Mouse (Mus musculus): Measurements from ENCODE around the gene Nudt3. TPM values are rescaled to one million over a fixed set of nuclear protein-coding genes. Genes with fewer than 3 reads are reported as not detected.

Gene Nudt3
- 273 and 295 TPM in 2 replicates for polyA plus RNA-seq (2015; fragmentation: Nextera tagmentation; extraction: Ambion mirVana)

- Histone ChIP-seq H3K9me3 (no peaks in the 10 kb centered on the region), H3K27me3 (no peaks in the 10 kb centered on the region), H3K9ac (replicated peaks) (peak within 1 kb of the TSS; percentile 97), H3K4me1 (peaks cover 48% of the 10 kb centered on the region), H3K27ac (replicated peaks) (peak within 1 kb of the TSS; percentile 96), H3K36me3 (no peaks in the 10 kb centered on the region), H3K4me2 (replicated peaks) (peak within 1 kb of the TSS; percentile 79), H3K4me3 (peak within 1 kb of the TSS; percentile 95)
- peak; percentile 88 for ATAC-seq (replicated peaks)
- 9% methylated on average over 91 of the region's 91 CpGs for WGBS
These were observed at the start of gene Nudt3 for GRCm38 (mm10) chr17:27623360-27624326. Nudt3 (minus strand) TSS chr17:27623495.

DNA sequence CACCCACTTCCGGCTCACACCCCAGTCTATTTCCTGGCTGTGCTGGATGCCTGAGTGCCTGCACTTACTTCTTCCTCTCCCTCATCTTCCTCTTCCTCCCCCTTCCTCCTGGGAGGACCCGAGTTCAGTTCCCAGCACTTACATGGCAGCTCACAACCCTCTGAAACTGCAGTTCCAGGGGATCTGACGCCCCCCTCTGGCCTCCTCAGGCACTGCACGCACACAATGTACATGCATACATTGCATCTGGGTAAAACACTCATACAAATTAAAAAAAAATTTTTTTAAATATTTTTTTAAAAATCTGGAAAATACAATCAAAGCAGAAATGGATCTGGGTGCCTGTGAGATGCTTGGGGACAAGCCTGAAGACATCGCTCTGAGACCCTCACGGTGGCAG is 48.4 kb upstream of the Nudt3 start:
- H3K4me2 ChIP-seq (replicated peaks): no peak overlapping the region
- no peak overlapping the region for H3K9ac ChIP-seq (replicated peaks)
- 85% methylated on average over 6 of the region's 6 CpGs for WGBS
- no peaks in the 10 kb centered on the region for H3K27me3 ChIP-seq
- H3K27ac ChIP-seq (replicated peaks): no peak overlapping the region
- ATAC-seq (replicated peaks): no peak
- no peaks in the 10 kb centered on the region for H3K36me3 ChIP-seq
- no peaks in the 10 kb centered on the region for H3K9me3 ChIP-seq
- no peak overlapping the region for H3K4me3 ChIP-seq
- H3K4me1 ChIP-seq: peaks cover 14% of the 10 kb centered on the region

DNA sequence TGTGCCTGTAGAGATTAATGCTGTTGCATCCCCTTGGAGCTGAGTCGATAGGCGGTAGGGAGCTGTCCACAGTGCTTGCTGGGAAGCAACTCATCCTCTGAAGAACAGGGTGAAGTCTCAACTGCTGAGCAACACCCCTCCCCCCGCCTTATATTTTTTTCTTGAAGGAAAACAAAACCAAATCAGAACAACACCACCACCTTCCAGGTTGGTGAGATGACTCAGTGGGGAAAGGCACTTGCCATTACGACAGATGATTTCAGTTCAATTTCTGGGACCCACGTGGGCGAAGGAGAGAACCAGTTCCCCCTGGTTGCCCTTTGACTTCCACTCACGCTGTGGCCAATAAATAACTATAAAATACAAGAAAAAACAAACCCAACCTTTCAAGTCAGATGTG is 35.5 kb upstream of the Nudt3 start:
- peaks cover 22% of the 10 kb centered on the region for H3K4me1 ChIP-seq
- H3K27ac ChIP-seq (replicated peaks): no peak overlapping the region
- H3K9me3 ChIP-seq: no peaks in the 10 kb centered on the region
- no peaks in the 10 kb centered on the region for H3K27me3 ChIP-seq
- H3K9ac ChIP-seq (replicated peaks): no peak overlapping the region
- no peak for ATAC-seq (replicated peaks)
- no peak overlapping the region for H3K4me3 ChIP-seq
- H3K36me3 ChIP-seq: no peaks in the 10 kb centered on the region
- 80% methylated on average over 7 of the region's 7 CpGs for WGBS
- H3K4me2 ChIP-seq (replicated peaks): no peak overlapping the region

DNA sequence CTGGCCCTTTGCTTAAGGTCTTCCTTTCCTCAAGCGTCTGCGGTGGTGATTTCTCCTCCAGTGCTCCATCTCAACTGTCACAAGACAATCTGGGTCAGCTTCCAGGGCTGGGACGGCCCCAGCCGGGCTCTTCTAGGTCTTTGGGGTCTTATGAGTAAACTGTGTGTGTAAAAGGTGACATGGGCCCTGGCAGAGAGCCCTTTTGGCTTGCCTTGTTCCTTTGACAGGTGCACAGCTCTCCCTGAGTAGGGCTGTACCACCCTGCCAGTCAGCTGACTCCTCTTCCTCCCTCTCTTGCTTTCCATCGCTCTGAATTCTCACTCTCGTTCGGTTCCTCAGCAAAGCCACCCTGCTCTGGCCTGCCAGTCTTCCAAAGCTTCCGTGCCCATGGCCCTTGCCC is 33.8 kb upstream of the Nudt3 start:
- Histone ChIP-seq H3K9me3 (no peaks in the 10 kb centered on the region), H3K9ac (replicated peaks) (no peak overlapping the region), H3K4me1 (peaks cover 22% of the 10 kb centered on the region), H3K4me3 (no peak overlapping the region), H3K27me3 (no peaks in the 10 kb centered on the region), H3K4me2 (replicated peaks) (no peak overlapping the region), H3K27ac (replicated peaks) (no peak overlapping the region), H3K36me3 (no peaks in the 10 kb centered on the region)
- no peak for ATAC-seq (replicated peaks)
- WGBS: 66% methylated on average over 8 of the region's 8 CpGs

GRCm38 (mm10) chr17:27656414-27656813 is 33.1 kb upstream of the Nudt3 start:
- no peak for ATAC-seq (replicated peaks)
- WGBS: 38% methylated on average over 5 of the region's 5 CpGs
- H3K4me2 ChIP-seq (replicated peaks): peak overlapping the region; percentile 81
- peak overlapping the region; percentile 44; the same call in 1 of the 2 replicates for H3K27ac ChIP-seq (replicated peaks)
- no peaks in the 10 kb centered on the region for H3K36me3 ChIP-seq
- peak overlapping the region; percentile 56 for H3K9ac ChIP-seq (replicated peaks)
- peak overlapping the region; percentile 59 for H3K4me3 ChIP-seq
- H3K4me1 ChIP-seq: peaks cover 22% of the 10 kb centered on the region
- H3K27me3 ChIP-seq: no peaks in the 10 kb centered on the region
- no peaks in the 10 kb centered on the region for H3K9me3 ChIP-seq

DNA sequence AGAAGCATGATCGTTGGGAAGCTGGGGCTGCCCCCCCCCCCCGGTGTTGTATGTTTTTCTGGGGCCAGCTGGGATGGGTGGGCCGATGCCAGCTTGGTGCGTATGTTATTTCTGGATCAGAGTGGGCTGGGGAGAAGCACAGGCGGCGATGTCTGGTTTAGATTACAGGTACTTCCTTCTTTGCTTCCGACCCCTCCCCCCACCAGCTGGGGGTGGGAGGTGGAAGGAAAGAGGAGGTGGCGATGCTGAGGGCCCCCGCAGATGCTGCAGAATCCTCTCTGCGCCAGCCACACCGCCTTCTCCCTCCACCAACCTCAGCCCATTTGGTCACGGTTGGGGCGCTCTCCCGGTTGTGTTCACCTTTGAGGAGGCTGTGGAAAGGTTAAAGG is 32.7 kb upstream of the Nudt3 start:
- peak; percentile 69 for ATAC-seq (replicated peaks)

DNA sequence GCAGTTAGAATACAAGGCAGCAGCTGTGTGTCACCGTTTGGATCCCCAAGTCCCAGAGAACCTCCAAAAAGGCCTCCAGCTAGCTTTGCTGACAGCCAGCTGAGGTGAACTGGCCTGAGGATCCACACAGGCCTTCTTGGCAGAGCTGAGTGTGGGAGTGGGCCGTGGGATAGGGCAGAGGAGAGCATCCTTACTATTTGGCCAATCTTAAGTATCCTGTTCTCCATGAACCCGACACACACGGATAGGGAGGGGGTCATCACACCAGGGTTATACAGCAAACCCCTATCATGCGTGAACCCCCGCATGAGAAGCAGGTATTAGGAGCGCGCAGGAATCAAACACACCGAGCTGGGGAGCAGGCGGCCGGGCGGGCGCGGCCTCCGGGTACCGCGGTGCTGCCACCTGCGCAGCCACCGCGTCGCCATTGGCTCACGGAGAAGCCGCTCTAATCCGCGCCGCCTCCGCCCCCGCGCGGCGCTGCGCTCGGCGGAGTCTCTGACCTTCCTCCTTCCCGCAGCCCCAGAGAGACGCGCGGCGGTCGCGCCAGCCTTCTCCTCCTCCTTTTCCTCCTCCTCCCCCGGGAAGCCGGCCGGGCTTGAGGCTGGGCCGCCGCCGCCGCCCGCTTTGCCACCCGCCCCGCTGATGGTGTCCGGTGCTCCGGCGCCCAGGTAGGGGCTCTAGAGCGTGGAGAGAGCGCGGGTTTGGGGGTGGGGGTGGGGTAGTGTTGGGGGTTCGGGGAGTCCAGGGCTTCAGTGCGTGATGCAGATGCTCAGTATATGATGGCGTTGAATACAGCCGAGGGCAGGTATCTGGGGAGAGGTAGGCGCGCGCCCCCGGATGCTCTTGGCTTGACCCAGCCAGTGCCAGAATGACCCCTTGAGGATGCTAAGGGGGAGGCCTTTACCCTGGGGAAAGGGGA is 32.1 kb upstream of the Nudt3 start, which contains the start of gene Pacsin1:
Pacsin1 (plus strand) TSS at position 421 of the 922 bp plus-strand sequence.
- WGBS: 2% methylated on average over 50 of the region's 65 CpGs
- peaks cover 22% of the 10 kb centered on the region for H3K4me1 ChIP-seq
- peak within 1 kb of the TSS; percentile 56 for H3K9ac ChIP-seq (replicated peaks)
- peak within 1 kb of the TSS; percentile 59 for H3K4me3 ChIP-seq
- H3K4me2 ChIP-seq (replicated peaks): peak within 1 kb of the TSS; percentile 81
- no peaks in the 10 kb centered on the region; the same call in 1 of the 2 replicates for H3K27me3 ChIP-seq
- H3K9me3 ChIP-seq: no peaks in the 10 kb centered on the region
- no peaks in the 10 kb centered on the region for H3K36me3 ChIP-seq
- peak within 1 kb of the TSS; percentile 54 for H3K27ac ChIP-seq (replicated peaks)
- peak; percentile 87 for ATAC-seq (replicated peaks)

More for the DNA sequence above, 32.7 kb upstream of the Nudt3 start:
- no peaks in the 10 kb centered on the region for H3K27me3 ChIP-seq
- no peaks in the 10 kb centered on the region for H3K9me3 ChIP-seq
- WGBS: 3% methylated on average over 14 of the region's 14 CpGs
- H3K4me1 ChIP-seq: peaks cover 22% of the 10 kb centered on the region
- H3K4me3 ChIP-seq: peak overlapping the region; percentile 59
- H3K36me3 ChIP-seq: no peaks in the 10 kb centered on the region
- peak overlapping the region; percentile 81 for H3K4me2 ChIP-seq (replicated peaks)
- H3K9ac ChIP-seq (replicated peaks): peak overlapping the region; percentile 56
- H3K27ac ChIP-seq (replicated peaks): peak overlapping the region; percentile 54

DNA sequence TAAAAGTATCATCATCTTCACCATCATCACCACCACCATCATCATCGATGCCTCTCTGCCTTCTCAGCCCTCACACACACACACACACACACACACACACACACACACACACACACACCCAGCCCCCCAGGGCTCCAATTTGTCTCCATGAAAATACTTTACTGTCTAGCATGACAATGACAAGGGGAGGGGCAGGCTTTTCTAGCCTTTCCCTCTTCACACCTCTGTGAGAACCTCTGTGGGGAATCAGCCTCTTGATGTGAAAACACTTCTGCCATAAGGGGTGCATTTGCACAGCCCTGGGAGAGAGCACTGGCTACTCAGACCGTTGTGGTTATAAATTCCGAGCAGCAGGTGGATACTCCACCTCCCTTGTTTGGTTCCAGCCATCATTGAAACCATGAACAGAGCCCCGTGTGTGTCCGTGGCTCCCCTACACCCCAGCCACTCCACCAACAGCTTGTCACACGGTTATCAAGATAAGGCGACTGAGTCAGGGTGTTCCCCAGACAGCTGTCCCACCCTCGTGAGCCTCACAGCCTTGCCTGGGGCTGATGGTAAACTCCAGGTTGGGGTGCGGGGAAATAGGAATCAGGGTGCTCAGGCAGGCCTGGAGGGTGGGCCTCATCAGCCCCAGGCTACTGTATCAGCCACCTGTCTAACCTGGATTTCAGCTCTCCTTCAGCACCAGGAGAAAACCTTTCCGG is 30.1 kb upstream of the Nudt3 start:
- H3K36me3 ChIP-seq: no peaks in the 10 kb centered on the region
- WGBS: 82% methylated on average over 10 of the region's 10 CpGs
- no peak overlapping the region for H3K27ac ChIP-seq (replicated peaks)
- H3K4me2 ChIP-seq (replicated peaks): no peak overlapping the region
- H3K4me3 ChIP-seq: no peak overlapping the region
- H3K4me1 ChIP-seq: peaks cover 22% of the 10 kb centered on the region
- H3K9me3 ChIP-seq: no peaks in the 10 kb centered on the region
- no peak for ATAC-seq (replicated peaks)
- no peak overlapping the region for H3K9ac ChIP-seq (replicated peaks)
- no peaks in the 10 kb centered on the region; the same call in 1 of the 2 replicates for H3K27me3 ChIP-seq

GRCm38 (mm10) chr17:27652046-27652790 is 28.9 kb upstream of the Nudt3 start:
- Histone ChIP-seq H3K4me3 (no peak overlapping the region), H3K36me3 (no peaks in the 10 kb centered on the region), H3K27ac (replicated peaks) (no peak overlapping the region), H3K9me3 (no peaks in the 10 kb centered on the region), H3K4me2 (replicated peaks) (no peak overlapping the region), H3K9ac (replicated peaks) (no peak overlapping the region), H3K4me1 (peaks cover 20% of the 10 kb centered on the region), H3K27me3 (no peaks in the 10 kb centered on the region; the same call in 1 of the 2 replicates)
- 86% methylated on average over 23 of the region's 23 CpGs for WGBS
- no peak for ATAC-seq (replicated peaks)

DNA sequence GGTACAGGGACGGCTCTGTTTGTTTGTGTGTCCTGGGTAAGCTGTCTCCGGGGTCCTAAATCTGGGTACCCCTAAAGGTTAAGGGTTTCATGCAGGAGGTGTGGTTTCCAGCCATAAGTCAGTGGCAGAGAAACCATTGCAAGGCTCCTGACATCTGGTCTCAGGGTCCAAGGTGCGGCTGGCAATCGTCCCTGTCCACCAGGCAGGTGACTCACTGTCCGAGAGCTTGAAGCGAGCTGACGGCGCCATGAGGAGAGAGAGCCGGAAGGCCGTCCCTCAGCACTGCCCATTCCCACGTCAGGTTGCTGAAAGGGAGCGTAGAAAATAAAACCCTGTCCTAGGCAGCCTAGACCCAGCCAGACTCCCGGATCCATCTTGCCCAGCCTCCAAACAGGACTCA is 27.3 kb upstream of the Nudt3 start:
- Histone ChIP-seq H3K36me3 (no peaks in the 10 kb centered on the region), H3K4me1 (peaks cover 6% of the 10 kb centered on the region; the same call in 1 of the 2 replicates), H3K27me3 (no peaks in the 10 kb centered on the region; the same call in 1 of the 2 replicates), H3K9ac (replicated peaks) (no peak overlapping the region), H3K27ac (replicated peaks) (no peak overlapping the region), H3K4me3 (no peak overlapping the region), H3K9me3 (no peaks in the 10 kb centered on the region), H3K4me2 (replicated peaks) (no peak overlapping the region)
- no peak for ATAC-seq (replicated peaks)
- 83% methylated on average over 13 of the region's 13 CpGs for WGBS

GRCm38 (mm10) chr17:27650160-27650559 is 26.9 kb upstream of the Nudt3 start:
- Histone ChIP-seq H3K36me3 (no peaks in the 10 kb centered on the region), H3K4me2 (replicated peaks) (no peak overlapping the region), H3K9me3 (no peaks in the 10 kb centered on the region), H3K4me3 (no peak overlapping the region), H3K4me1 (peaks cover 4% of the 10 kb centered on the region; the same call in 1 of the 2 replicates), H3K27ac (replicated peaks) (no peak overlapping the region), H3K9ac (replicated peaks) (no peak overlapping the region), H3K27me3 (no peaks in the 10 kb centered on the region; the same call in 1 of the 2 replicates)
- no peak for ATAC-seq (replicated peaks)
- WGBS: 14% methylated on average over 12 of the region's 12 CpGs
